Mouse (Mus musculus) heart, postnatal 0 days (tissue): ENCODE measurements at regions not wholly inside any gene's neighbourhood (a gene's known extent, or its start where the extent isn't known, plus 50 kb on each side); places are given as distances from the start of the nearest gene placed in this dataset. TPM values are rescaled to one million over a fixed set of nuclear protein-coding genes. Genes with fewer than 3 reads are reported as not detected.

ENCODE experiments used
- ATAC-seq: fragments of 200-750 bp; cut with Nextera tagmentation; 2 replicates; pipeline ENCODE4 v1.8.0; 2017; ENCODE audit warnings: low read depth, moderate number of reproducible peaks, moderate library complexity; ENCODE audit not compliant: insufficient read depth
- DNase-seq: peaks from one replicate; pipeline ENCODE4 v3.0.0-alpha.2; 2016; ENCODE audit warnings: low spot score
- H3K27ac ChIP-seq: fragments of 300-500 bp; sonication (generic); 2 replicates; pipeline ENCODE4 v1.5.1; 2014; ENCODE audit warnings: low read depth, mild to moderate bottlenecking
- H3K27me3 ChIP-seq: fragments of 300-500 bp; sonication (generic); 2 replicates; pipeline ENCODE4 v1.6.1; 2014; ENCODE audit warnings: low read length, mixed read lengths; ENCODE audit not compliant: control insufficient read depth, insufficient read depth
- H3K36me3 ChIP-seq: fragments of 300-500 bp; sonication (generic); replicated peaks from 2 replicates; pipeline ENCODE4 v1.6.1; 2014; ENCODE audit warnings: low read length, mixed read lengths; ENCODE audit not compliant: control insufficient read depth, insufficient read depth
- H3K4me1 ChIP-seq: fragments of 300-500 bp; sonication (generic); 2 replicates; pipeline ENCODE4 v1.6.1; 2014; ENCODE audit warnings: antibody characterized with exemption; ENCODE audit not compliant: control insufficient read depth, insufficient read depth
- H3K4me2 ChIP-seq: fragments of 300-500 bp; sonication (generic); 2 replicates; pipeline ENCODE4 v1.6.1; 2014; ENCODE audit warnings: low read depth, mild to moderate bottlenecking, low read length, moderate library complexity
- H3K4me3 ChIP-seq: fragments of 300-500 bp; sonication (generic); 2 replicates; pipeline ENCODE4 v1.5.1; 2014; ENCODE audit warnings: low read depth, low read length
- H3K9ac ChIP-seq: fragments of 300-500 bp; sonication (generic); replicated peaks from 2 replicates; pipeline ENCODE4 v1.6.1; 2014; ENCODE audit warnings: low read depth, low read length, mixed read lengths
- H3K9me3 ChIP-seq: fragments of 300-500 bp; sonication (generic); replicated peaks from 2 replicates; pipeline ENCODE4 v1.6.1; 2016; ENCODE audit warnings: low read length; ENCODE audit not compliant: control insufficient read depth
- CTCF ChIP-seq: IDR thresholded peaks from 2 replicates; pipeline ENCODE4 v1.5.1; 2016; ENCODE audit warnings: antibody characterized with exemption, control low read depth, low read depth
- EP300 ChIP-seq: IDR thresholded peaks from 2 replicates; pipeline ENCODE4 v1.6.1; 2016; ENCODE audit warnings: antibody characterized with exemption, low read depth
- whole genome bisulfite sequencing: fragments of 180-500 bp; shearing (Covaris S2); extraction: QIAGEN DNeasy Blood & Tissue Kit; methylation state at CpG from one replicate; pipeline ENCODE4 v1.1.7; 2014; 5-methylcytosine and 5-hydroxymethylcytosine counted together
- microRNA-seq: library from miRNA; unstranded; fragments of <30 nt; microRNA quantifications from one replicate; pipeline ENCODE4, GENCODE M21; 2016

- Histone ChIP-seq H3K4me3 (no peak overlapping the region), H3K27me3 (no peaks in the 10 kb centered on the region), H3K4me2 (no peak overlapping the region), H3K4me1 (no peaks in the 10 kb centered on the region), H3K9ac (no peak overlapping the region), H3K9me3 (no peaks in the 10 kb centered on the region), H3K27ac (no peak overlapping the region), H3K36me3 (no peaks in the 10 kb centered on the region)
- DNase-seq (peak; percentile 27), ATAC-seq (peak; percentile 47; the same call in 1 of the 2 replicates)
- TF ChIP-seq CTCF (peak; percentile 63), EP300 (no peak)
- 81% methylated on average over 5 of the region's 5 CpGs for WGBS
These were observed 527.8 kb downstream of the Ppargc1a start for GRCm38 (mm10) chr5:51039713-51040178.

GRCm38 (mm10) chr5:51036450-51036990 is 531.0 kb downstream of the Ppargc1a start:
- ATAC-seq, result no peak
- no peak overlapping the region for H3K9ac ChIP-seq
- no peak overlapping the region for H3K27ac ChIP-seq
- no peak for TF ChIP-seq EP300
- TF ChIP-seq CTCF, result no peak
- 64% methylated on average over 2 of the region's 2 CpGs for WGBS
- H3K36me3 ChIP-seq, result no peaks in the 10 kb centered on the region
- no peak overlapping the region for H3K4me2 ChIP-seq
- no peaks in the 10 kb centered on the region for H3K4me1 ChIP-seq
- H3K27me3 ChIP-seq, result no peaks in the 10 kb centered on the region
- H3K9me3 ChIP-seq, result no peaks in the 10 kb centered on the region
- DNase-seq, result no peak
- no peak overlapping the region for H3K4me3 ChIP-seq

GRCm38 (mm10) chr5:51028966-51029365 is 538.6 kb downstream of the Ppargc1a start:
- Histone ChIP-seq H3K4me2 (no peak overlapping the region), H3K9me3 (no peaks in the 10 kb centered on the region), H3K4me1 (no peaks in the 10 kb centered on the region), H3K9ac (no peak overlapping the region), H3K4me3 (no peak overlapping the region), H3K27ac (no peak overlapping the region), H3K36me3 (no peaks in the 10 kb centered on the region), H3K27me3 (no peaks in the 10 kb centered on the region)
- WGBS, result 80% methylated on average over 4 of the region's 4 CpGs
- ATAC-seq (no peak), DNase-seq (no peak)
- TF ChIP-seq CTCF, result no peak
- TF ChIP-seq EP300, result no peak

- Histone ChIP-seq H3K4me3 (no peak overlapping the region), H3K36me3 (no peaks in the 10 kb centered on the region), H3K4me1 (no peaks in the 10 kb centered on the region), H3K9ac (no peak overlapping the region), H3K27me3 (no peaks in the 10 kb centered on the region), H3K4me2 (no peak overlapping the region), H3K27ac (no peak overlapping the region), H3K9me3 (no peaks in the 10 kb centered on the region)
- ATAC-seq (no peak), DNase-seq (no peak)
- no peak for TF ChIP-seq CTCF
- TF ChIP-seq EP300, result no peak
- 79% methylated on average over 2 of the region's 2 CpGs for WGBS
These were observed 576.5 kb downstream of the Ppargc1a start for GRCm38 (mm10) chr5:50990822-50991537.

Small RNA genes in the stretch of these regions (microRNA-seq; reads per million reads assigned to microRNA genes)
- not detected for gene Gm44377
